Mouse (Mus musculus): ENCODE measurements at regions not wholly inside any gene's neighbourhood (a gene's known extent, or its start where the extent isn't known, plus 50 kb on each side); places are given as distances from the start of the nearest gene placed in this dataset.

GRCm38 (mm10) chr16:76527106-76527949 lies 153.7 kb upstream of the Nrip1 start:
- intact Hi-C loops (cut with DNase I) = loop anchor here (10.0 kb wide), 1 partner anchor 237 kb away; no protein-coding TSS in a partner anchor

DNA sequence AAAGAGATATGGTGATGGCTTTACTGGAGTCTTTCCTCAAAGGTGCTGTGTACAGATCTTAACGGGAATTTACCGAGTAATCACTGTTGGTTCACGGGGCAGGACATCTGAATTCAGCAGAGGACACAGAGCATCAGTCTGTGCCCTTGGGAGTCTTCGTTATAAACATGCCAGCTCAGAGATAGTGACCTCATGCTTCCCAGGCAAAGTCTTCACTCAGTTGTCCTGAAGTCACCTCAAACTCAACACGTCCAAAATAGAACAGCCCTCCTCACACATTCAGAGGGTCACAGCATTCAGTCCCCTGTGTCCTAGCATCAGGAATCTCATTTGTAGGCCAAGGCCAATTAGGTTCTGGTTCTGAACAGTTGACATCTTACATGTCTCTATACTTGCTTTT lies 151.9 kb upstream of the Nrip1 start:
- intact Hi-C loops (cut with DNase I) = loop anchor here (10.0 kb wide), 1 partner anchor 239 kb away; no protein-coding TSS in a partner anchor

- intact Hi-C loops (cut with DNase I) = loop anchor here (10.0 kb wide), 1 partner anchor 240 kb away; no protein-coding TSS in a partner anchor
These were observed 151.3 kb upstream of the Nrip1 start for GRCm38 (mm10) chr16:76524921-76525320.

GRCm38 (mm10) chr16:76521142-76521541 lies 147.5 kb upstream of the Nrip1 start:
- intact Hi-C loops (cut with DNase I) = loop anchor here (10.0 kb wide), 1 partner anchor 244 kb away; no protein-coding TSS in a partner anchor

- intact Hi-C loops (cut with DNase I) = loop anchor here (10.0 kb wide), 1 partner anchor 244 kb away; no protein-coding TSS in a partner anchor
These were observed 147.0 kb upstream of the Nrip1 start for GRCm38 (mm10) chr16:76520643-76520993.

- intact Hi-C loops (cut with DNase I) = loop anchor here (10.0 kb wide), 1 partner anchor 245 kb away; no protein-coding TSS in a partner anchor
These were observed 146.4 kb upstream of the Nrip1 start for GRCm38 (mm10) chr16:76519911-76520642.

GRCm38 (mm10) chr16:76510861-76511260 lies 137.2 kb upstream of the Nrip1 start:
- intact Hi-C loops (cut with DNase I) = no loop called here

- intact Hi-C loops (cut with DNase I) = loop anchor here (5.0 to 10.0 kb wide), 2 partner anchors 134 to 158 kb away; partner anchors contain the start of gene Nrip1
These were observed 135.6 kb upstream of the Nrip1 start for GRCm38 (mm10) chr16:76509109-76509650.

DNA sequence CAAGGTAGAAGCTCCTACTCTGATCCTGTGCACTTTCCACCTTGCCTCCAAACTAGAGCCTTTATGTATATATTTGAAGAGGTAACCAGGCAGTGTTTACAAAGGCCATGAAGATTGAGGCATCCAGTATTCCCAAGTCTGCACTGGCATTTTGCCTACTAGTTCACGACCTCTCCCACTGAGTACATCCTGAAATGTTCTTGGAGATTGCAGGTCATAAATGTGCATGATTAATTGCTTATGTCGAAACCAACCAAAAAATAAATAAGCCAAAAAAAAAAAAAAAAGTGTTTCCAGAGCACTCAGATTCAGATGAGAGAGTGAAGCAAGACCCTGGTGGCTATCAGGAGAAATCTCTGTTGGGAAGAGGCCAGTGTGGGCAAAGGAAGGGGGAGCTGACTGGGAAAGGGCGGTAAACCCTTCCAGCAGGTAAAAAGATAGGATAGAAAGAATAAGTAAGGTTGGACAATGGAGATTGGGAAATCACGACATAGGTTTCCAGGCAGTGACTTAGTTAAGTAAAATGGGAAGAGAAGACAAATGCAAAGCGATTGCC lies 133.6 kb upstream of the Nrip1 start:
- intact Hi-C loops (cut with DNase I) = loop anchor here (5.0 to 10.0 kb wide), 2 partner anchors 132 to 160 kb away; partner anchors contain the start of gene Nrip1

DNA sequence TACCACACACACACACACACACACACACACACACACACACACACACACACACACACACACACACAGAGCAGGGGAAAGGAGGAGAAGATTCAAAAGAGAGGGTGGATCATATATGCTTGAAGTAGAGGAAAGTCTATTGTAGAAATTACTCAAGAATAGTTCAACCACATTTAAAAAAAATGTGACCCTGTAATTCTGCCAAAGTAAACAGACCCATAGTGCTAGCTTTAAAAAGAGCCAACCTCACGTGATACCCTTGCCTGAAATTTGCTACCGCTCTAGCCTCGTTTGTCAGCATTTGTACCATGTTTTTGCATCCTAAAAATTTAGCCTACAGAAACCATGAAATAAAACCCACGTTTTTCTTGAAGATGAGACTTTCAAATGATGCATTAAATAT lies 132.6 kb upstream of the Nrip1 start:
- intact Hi-C loops (cut with DNase I) = loop anchor here (5.0 to 10.0 kb wide), 2 partner anchors 131 to 161 kb away; partner anchors contain the start of gene Nrip1

- intact Hi-C loops (cut with DNase I) = loop anchor here (10.0 kb wide), 1 partner anchor 125 kb away; the partner anchor contains the start of gene Nrip1
These were observed 126.2 kb upstream of the Nrip1 start for GRCm38 (mm10) chr16:76499686-76500400.

- intact Hi-C loops (cut with DNase I) = no loop called here
These were observed 124.6 kb upstream of the Nrip1 start for GRCm38 (mm10) chr16:76498233-76498632.

- intact Hi-C loops (cut with DNase I) = no loop called here
These were observed 123.6 kb upstream of the Nrip1 start for GRCm38 (mm10) chr16:76497041-76497808.

- intact Hi-C loops (cut with DNase I) = no loop called here
These were observed 109.8 kb upstream of the Nrip1 start for GRCm38 (mm10) chr16:76483419-76483818.

DNA sequence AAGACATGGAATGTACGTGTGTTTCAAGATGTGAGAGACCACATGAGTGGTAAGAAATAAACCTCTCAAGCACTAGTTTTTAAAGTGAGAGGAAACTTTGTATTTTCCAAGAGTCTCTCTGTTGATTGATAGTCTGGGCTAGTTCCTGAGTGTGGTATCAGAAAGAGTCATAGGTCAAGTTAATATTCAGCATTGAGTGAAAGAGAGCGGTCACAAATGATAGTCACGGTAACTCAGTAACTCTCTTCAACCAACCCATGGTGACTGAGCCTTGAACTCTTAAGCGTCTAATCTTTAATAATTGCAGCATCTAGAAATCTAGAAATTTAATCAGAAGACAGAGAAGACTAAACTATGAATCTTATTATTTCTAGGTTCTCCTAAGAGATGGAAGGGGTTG lies 108.3 kb upstream of the Nrip1 start:
- intact Hi-C loops (cut with DNase I) = no loop called here

- intact Hi-C loops (cut with DNase I) = no loop called here
These were observed 103.8 kb upstream of the Nrip1 start for GRCm38 (mm10) chr16:76477474-76477873.

DNA sequence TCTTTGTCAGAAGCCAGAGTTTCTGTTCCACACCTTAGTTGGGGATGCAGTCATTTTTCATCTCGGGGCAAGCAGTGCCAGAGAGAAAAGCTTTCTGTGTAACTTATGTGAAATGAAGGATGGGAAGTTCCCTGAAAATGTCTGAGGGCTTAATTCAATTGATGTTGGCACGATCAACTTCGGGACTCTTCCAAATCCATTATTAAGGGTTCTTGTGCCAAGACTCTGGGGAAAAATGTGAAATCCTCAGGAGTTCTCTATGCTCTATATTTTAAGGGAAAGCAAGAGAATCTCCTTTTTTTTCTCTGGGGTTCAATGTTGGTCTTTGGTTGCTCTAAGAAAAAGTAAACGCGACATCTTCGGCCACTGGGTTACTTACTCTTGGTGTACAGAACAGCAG lies 100.9 kb upstream of the Nrip1 start:
- intact Hi-C loops (cut with DNase I) = loop anchor here (2.0 kb wide), 1 partner anchor 34 kb away; no protein-coding TSS in a partner anchor

DNA sequence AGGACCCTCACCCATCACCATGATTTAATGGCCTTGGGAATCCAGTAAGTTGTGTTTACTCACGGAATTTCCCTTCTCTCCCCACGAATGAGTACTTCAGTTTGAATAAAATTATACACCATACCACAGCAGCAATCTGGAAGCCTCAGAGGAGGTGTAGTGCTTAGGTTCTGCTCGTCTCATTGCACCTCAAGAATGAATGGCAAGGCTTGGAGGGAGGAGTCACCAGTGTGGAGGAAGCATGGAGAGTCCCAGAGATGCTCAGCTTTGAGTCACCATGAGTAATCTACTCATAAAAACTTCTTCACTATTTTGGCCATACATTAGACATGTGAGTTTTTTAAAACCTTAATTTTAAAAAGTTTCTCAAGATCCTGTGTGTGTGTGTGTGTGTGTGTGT lies 98.8 kb upstream of the Nrip1 start:
- intact Hi-C loops (cut with DNase I) = no loop called here

DNA sequence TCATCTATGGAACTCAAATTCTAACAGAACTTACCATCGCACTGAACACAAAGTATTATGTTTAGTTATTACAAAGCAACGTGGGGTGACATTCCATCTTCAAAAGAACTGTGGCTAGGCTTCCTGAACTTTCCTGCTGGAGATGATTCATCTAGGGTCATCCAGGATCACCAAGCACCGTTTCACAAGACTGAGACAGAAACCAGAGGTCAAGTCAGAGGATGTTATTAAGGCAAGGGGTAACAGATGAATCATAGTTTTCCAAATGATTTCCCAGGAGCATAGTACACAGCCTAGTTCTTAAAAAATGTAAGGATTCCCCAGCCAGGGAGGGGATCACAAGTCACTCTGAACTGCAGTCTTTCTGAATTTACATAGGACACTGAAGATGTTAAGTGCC lies 97.5 kb upstream of the Nrip1 start:
- intact Hi-C loops (cut with DNase I) = no loop called here

DNA sequence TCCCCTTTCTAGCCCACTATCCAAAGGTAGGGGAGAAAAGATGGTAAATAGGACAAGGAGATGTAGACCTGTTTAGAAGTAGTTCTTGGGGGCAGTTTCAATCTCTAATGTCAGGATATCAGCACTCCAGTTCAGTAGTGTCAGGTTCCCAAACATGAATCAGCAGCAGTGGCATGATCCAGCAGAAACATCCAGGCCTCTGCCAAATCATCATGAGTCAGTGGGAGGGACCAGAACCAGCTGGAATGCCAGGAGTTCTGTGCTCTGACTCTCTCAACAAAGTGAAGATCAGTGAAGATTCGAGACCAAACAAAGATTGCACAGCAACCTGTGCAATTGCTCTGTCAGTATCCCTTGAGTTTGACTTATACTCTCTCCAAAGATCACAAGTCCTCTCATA lies 85.9 kb upstream of the Nrip1 start:
- intact Hi-C loops (cut with DNase I) = no loop called here

Data from adrenal gland (tissue).